Mouse (Mus musculus) layer of hippocampus, adult 2 months (tissue): ENCODE data around the gene Gm28729. TPM values are rescaled to one million over a fixed set of nuclear protein-coding genes. Genes with fewer than 3 reads are reported as not detected.
"Not testable (repeated sequence)": the region's sequence is repeated elsewhere in the genome, so short reads cannot be mapped to it uniquely, and the experiment has no call there.

Experiments used
- DNase-seq, 2 experiments: peaks; one replicate each; pipeline ENCODE4 v3.0.0; 2022; ENCODE audit warnings: low spot score in 2 of 2
- H3K27ac ChIP-seq: fragments of 200-600 bp; 2 replicates; pipeline ENCODE4 v1.8.1; 2022
- H3K4me3 ChIP-seq: fragments of 200-600 bp; 2 replicates; pipeline ENCODE4 v1.8.1; 2022; ENCODE audit warnings: mild to moderate bottlenecking
- CTCF ChIP-seq: fragments of 200-600 bp; conservative IDR thresholded peaks from 2 replicates; pipeline ENCODE4 v1.8.1; 2022; ENCODE audit warnings: antibody characterized with exemption, mild to moderate bottlenecking, moderate library complexity
- total RNA-seq, 2 experiments: library from RNA; stranded (reverse); gene quantifications; 2 replicates each; pipeline ENCODE4 v1.2.3; 2021

Gm28729 gene
- total RNA-seq, 2 experiments from 2014 or later, result 0.34 TPM; not detected in 1

DNA sequence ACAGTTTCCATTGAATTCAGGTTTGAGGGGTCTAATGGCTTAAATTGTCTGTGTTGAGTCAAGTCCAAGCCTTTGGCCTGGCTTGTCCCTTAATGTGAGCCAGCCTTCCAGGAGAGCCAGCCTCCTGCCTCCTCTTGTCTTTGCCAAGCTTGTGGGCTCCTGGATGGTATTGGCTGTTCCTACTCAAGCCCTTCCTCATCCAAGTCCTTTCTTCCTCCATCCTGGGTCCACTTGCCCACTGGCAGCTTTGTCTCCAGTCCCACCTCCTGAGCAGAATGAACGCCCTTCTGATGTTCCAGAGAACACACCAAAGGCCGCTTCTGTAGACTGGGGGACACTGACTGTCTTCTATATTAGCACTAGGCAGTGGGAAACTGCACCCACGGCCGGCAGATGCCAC, 19.9 kb downstream of the Gm28729 start:
- no peak overlapping the region for H3K4me3 ChIP-seq
- no peak for TF ChIP-seq CTCF
- no peak for DNase-seq
- no peak overlapping the region for H3K27ac ChIP-seq

DNA sequence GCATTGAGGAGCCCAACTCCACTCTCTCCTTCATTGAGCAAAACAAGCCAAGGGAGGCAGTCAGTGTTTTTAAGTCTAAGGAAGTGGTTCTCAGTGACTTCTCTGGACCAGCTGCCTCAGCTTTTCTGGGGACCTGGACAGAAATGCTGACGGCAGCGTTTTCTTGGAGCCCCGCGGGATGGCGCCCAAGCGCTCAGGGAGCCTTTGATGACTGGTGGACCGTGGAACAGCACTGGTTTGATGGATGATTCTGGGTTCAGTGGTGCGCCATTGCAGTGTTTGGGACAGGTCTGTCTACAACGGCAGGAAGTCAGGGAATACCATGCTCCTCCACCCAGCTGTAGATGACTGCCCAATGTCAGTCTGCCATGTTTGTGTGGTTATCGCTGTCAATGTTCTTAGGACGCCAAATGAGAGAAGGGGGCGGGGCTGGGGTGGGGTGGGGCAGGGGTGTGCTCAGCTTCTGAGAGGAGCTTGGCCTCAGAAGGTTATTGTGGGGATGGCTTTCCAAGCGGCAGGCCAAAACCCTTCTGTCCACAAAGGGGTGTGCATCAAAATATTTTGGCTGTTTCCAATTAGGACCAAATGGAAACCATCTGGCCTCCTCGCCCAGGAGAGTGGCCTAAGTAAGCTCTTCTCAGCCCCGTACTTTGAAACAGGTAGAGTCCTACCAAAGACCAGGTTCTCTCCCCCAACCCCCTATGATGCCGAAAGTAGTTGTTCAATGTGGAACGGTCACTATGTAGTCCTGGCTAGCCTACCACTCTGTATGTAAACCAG, 20.8 kb downstream of the Gm28729 start:
- Histone ChIP-seq H3K4me3 (no peak overlapping the region), H3K27ac (no peak overlapping the region)
- DNase-seq, result no peak
- TF ChIP-seq CTCF, result no peak

DNA sequence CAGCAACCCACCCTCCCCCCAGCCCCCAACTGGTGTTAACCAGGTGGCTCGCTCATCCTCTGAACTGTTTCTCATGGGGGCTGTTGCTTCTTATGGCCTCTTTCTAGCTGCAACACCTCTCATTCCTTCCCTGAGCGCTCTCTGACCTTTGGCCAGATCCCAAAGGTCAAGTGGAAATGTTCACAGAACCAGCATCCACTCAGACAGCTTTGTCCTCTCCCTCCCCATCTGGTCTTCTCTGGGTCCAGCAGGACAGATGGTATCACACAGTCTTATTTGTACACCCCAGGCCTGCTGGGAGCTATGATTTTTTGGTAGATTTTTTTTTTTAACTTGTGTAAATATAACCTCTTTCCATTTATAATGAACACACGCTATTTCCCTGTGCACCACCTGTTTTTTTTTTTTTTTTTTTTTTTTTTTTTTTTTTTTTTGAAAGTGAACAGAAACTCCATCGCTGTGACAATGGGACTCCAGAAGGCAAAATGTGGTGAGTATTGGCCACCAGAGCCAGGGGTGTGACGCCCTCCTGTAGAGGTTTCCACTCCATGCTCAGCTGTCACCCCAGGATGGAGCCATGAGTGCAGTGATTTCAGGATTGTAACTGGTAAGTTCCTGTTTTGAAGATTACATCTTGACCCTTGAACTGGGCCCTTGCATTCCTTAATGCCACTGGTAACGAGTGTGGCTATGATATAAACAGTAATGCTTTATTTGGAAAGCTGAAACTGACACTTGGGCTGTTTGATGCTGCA, 22.0 kb downstream of the Gm28729 start:
- TF ChIP-seq CTCF, result no peak
- no peak for DNase-seq

DNA sequence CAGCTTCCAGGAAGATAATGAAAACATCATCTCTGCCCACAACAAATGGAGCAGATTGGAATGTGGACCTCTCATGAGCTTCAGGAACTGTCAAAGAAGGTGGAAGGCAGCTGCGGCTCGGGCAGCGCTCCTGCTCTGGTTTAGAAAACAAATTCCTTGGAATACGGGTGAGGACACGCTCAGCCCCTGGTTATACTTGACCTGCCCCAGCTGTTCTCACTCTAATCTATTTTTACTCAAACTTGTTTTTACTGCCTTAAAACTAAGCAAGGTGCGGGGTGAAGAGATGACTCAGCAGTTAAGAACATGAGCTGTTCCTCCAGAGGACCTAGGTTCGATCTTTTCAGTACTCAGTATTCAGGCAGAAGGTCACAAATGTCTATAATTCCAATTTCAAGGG, 23.8 kb downstream of the Gm28729 start:
- no peak for TF ChIP-seq CTCF
- no peak for DNase-seq
- H3K27ac ChIP-seq, result no peak overlapping the region
- H3K4me3 ChIP-seq, result no peak overlapping the region

More for the DNA sequence above, 22.0 kb downstream of the Gm28729 start:
- no peak overlapping the region for H3K27ac ChIP-seq
- no peak overlapping the region for H3K4me3 ChIP-seq

GRCm38 (mm10) chr9:96493212-96493611, 31.9 kb downstream of the Gm28729 start:
- no peak for TF ChIP-seq CTCF
- H3K4me3 ChIP-seq, result no peak overlapping the region

DNA sequence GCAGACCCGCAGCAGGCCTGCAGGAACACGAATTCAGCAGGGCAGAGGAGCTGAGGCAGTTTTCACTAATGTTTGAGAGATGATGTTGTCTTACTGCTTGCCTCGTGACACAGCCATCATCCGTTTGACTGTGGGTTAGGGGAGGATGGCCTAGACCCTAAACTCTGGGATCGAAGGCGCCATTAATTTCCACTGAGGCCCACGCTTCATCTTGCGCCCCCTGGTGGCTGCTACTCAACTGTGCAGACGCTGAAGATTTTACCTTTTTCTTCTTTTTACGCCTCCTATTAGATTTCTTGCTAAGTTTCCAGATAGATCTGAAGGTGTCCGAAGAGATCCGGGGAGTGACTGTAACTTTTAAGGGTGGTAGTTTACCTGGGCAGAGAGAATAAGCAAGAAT, 33.3 kb downstream of the Gm28729 start:
- Histone ChIP-seq H3K27ac (no peak overlapping the region), H3K4me3 (no peak overlapping the region)
- no peak for DNase-seq
- peak; percentile 88 for TF ChIP-seq CTCF

More at GRCm38 (mm10) chr9:96493212-96493611, 31.9 kb downstream of the Gm28729 start:
- no peak for DNase-seq
- H3K27ac ChIP-seq, result no peak overlapping the region

DNA sequence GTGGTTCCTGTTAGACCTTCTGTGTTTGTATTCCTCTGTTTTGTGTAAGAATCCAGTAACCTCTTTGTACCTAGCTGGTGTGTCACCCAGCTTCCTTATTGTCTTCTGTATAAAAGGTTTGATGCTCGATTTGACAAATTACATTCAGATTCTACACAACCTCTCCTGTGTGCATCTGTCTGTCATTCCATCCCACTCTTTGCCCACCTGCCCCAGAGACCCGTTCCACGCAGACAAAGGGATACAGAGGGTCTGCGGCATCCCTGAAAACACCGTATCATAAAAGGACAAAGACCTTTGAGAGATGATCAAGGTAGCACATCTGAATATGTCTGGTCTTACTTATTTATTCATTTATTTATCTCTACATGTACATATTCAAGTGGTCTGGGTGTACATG, 37.2 kb downstream of the Gm28729 start:
- DNase-seq, H3K27ac ChIP-seq, H3K4me3 ChIP-seq: not testable (repeated sequence)

- H3K4me3 ChIP-seq, result no peak overlapping the region
- DNase-seq, result no peak
- no peak for TF ChIP-seq CTCF
- no peak overlapping the region for H3K27ac ChIP-seq
Observed at GRCm38 (mm10) chr9:96483648-96484047, 41.4 kb downstream of the Gm28729 start.

GRCm38 (mm10) chr9:96483028-96483427, 42.0 kb downstream of the Gm28729 start:
- no peak for DNase-seq

GRCm38 (mm10) chr9:96478071-96478888, 46.8 kb downstream of the Gm28729 start, which contains the start of gene Rnf7:
Gene Rnf7, minus strand, starts transcription at chr9:96478675.
- H3K4me3 ChIP-seq, result peak within 1 kb of the TSS; percentile 76
- H3K27ac ChIP-seq, result peak within 1 kb of the TSS; percentile 90
- no peak for TF ChIP-seq CTCF
- DNase-seq, result peak; percentile 99 to 100

More at GRCm38 (mm10) chr9:96483028-96483427, 42.0 kb downstream of the Gm28729 start:
- Histone ChIP-seq H3K27ac (no peak overlapping the region), H3K4me3 (no peak overlapping the region)
- TF ChIP-seq CTCF, result no peak

DNA sequence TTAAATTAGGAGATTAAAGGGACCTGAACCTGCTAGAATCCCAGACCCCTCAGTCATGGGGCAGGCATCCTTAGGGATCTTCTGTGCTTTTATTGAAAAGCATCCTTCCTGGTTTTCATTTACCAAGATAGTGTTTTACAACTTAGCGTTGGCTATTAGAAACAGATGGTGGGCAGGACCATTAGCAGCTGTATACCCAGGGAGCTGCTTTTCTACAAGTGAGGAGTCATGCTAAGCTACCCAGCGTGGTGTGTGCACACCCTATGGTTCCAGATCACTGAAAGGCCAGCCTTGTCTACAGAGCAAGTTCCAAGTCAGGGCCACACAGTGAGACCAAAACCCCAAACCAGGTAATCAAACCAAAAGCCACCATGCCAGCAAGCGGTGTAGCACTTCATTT, 52.7 kb downstream of the Gm28729 start:
- DNase-seq, result no peak
- TF ChIP-seq CTCF, result no peak

GRCm38 (mm10) chr9:96471681-96472080, 53.4 kb downstream of the Gm28729 start:
- peak overlapping the region; percentile 64; the same call in 1 of the 2 replicates for H3K27ac ChIP-seq
- H3K4me3 ChIP-seq, DNase-seq: not testable (repeated sequence)

More for the DNA sequence above, 52.7 kb downstream of the Gm28729 start:
- Histone ChIP-seq H3K27ac (peak overlapping the region; percentile 64; the same call in 1 of the 2 replicates), H3K4me3 (no peak overlapping the region)
